Mouse (Mus musculus): ENCODE data around the gene Slc25a1. TPM values are rescaled to one million over a fixed set of nuclear protein-coding genes. Genes with fewer than 3 reads are reported as not detected.

The Slc25a1 gene
- total RNA-seq, 2 experiments from 2014 or later: 10.3 to 37.8 TPM

- no peak for DNase-seq
Measured at GRCm38 (mm10) chr16:17922163-17922538, 5.9 kb downstream of the Slc25a1 start.

- peak; percentile 96 for DNase-seq
Measured at GRCm38 (mm10) chr16:17921325-17922162, 6.5 kb downstream of the Slc25a1 start.

- no peak for DNase-seq
Measured at GRCm38 (mm10) chr16:17920586-17920985, 7.4 kb downstream of the Slc25a1 start.

GRCm38 (mm10) chr16:17914307-17915249 lies 13.4 kb downstream of the Slc25a1 start, which contains the start of gene Gsc2:
Gene Gsc2, minus strand, starts transcription at chr16:17915059.
- no peak for DNase-seq

- peak; percentile 93 to 96 for DNase-seq
Measured at GRCm38 (mm10) chr16:17911052-17911595, 16.9 kb downstream of the Slc25a1 start, which contains the start of gene Ess2. Gene Ess2, minus strand, starts transcription at chr16:17911348.

- DNase-seq: no peak
Measured at GRCm38 (mm10) chr16:17898462-17898861, 29.6 kb downstream of the Slc25a1 start, which contains the start of the genes Dgcr2 and Tssk2. Gene Dgcr2, minus strand, starts transcription at chr16:17898562. Gene Tssk2, plus strand, starts transcription at chr16:17898637.

GRCm38 (mm10) chr16:17896091-17896490 lies 31.9 kb downstream of the Slc25a1 start:
- no peak for DNase-seq

GRCm38 (mm10) chr16:17893923-17894322 lies 34.1 kb downstream of the Slc25a1 start, which contains the start of gene Tssk1:
Gene Tssk1, plus strand, starts transcription at chr16:17894223.
- no peak for DNase-seq

- DNase-seq: peak; percentile 58 to 67
Measured at GRCm38 (mm10) chr16:17892606-17893005, 35.4 kb downstream of the Slc25a1 start.

- DNase-seq: peak; percentile 99 to 100
Measured at GRCm38 (mm10) chr16:17891567-17891959, 36.5 kb downstream of the Slc25a1 start, which contains the start of gene Gm20518. Gene Gm20518, minus strand, starts transcription at chr16:17891671.

- DNase-seq: peak; percentile 80 to 81
Measured at GRCm38 (mm10) chr16:17890917-17891566, 37.0 kb downstream of the Slc25a1 start.

- peak in 1 of 2 experiments; percentile 22 for DNase-seq
Measured at GRCm38 (mm10) chr16:17890342-17890727, 37.7 kb downstream of the Slc25a1 start.

- DNase-seq: no peak
Measured at GRCm38 (mm10) chr16:17889689-17890341, 38.2 kb downstream of the Slc25a1 start.

- no peak for DNase-seq
Measured at GRCm38 (mm10) chr16:17884116-17884515, 43.9 kb downstream of the Slc25a1 start.

- no peak for DNase-seq
Measured at GRCm38 (mm10) chr16:17882196-17882595, 45.8 kb downstream of the Slc25a1 start.

- no peak for DNase-seq
Measured at GRCm38 (mm10) chr16:17879571-17879970, 48.4 kb downstream of the Slc25a1 start.

GRCm38 (mm10) chr16:17876096-17876495 lies 51.9 kb downstream of the Slc25a1 start:
- DNase-seq: no peak

All from heart, adult 18-20 months (tissue).